11 mouse cellular contexts compared by ENCODE assay signal in the genomic region with DNA sequence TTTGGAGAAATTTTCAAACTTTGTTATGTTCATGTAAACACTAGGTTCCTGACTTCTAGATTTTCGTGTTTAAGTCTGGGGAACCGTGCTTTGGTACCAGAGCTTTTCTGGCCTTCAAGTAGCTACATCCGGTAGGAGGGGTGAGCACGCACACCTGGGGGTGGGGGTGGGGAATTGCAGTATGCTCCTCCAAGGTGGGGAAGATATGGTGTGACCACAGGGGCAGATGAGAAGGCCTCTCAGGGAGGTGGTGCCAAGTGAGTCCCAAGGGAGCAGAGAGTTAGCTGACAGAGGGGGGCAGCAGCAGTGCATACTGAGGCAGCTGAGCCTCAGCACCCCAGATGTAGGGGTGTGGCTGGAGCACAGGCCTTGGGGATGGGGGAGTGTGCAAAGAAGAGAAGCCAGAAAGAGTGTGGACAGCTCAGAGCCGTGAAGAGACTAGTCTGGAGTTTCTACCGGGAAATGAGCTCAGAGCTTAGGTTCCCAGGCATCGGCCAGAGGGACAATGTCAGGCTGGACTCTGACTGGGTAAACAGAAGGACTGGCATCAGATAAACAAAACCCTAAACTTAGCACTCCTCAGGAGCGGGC.
DNase-seq lines count a peak whose midpoint lies in the region.
"Had no signal": no experiment of that assay in that cellular context is flagged by ENCODE, and none has a peak within 500 bp of the region (broad histone marks: within the 10 kb centered on the region; RNA-seq: fewer than 3 reads in every experiment).

No protein-coding gene starts in this region.

- no peaks in the 10 kb centered on the region for H3K27me3 ChIP-seq in splenic B cell, adult 2 months (ENCODE audit: control insufficient read depth, insufficient read depth, low read length, poor library complexity, severe bottlenecking)
- H3K27me3 ChIP-seq: heart, embryonic 13.5 days; kidney, embryonic 15.5 days; neural tube, embryonic 15.5 days had no signal

- DNase-seq in heart, postnatal 10 days, result peak; percentile 23 to 35
- DNase-seq in heart, adult 18-20 months, result no peak
- DNase-seq in spleen, postnatal 36 days (ENCODE audit: low spot score in 2 of 2), result peak; percentile 4 to 5
- DNase-seq in spleen, adult 12 weeks (ENCODE audit: low spot score), result no peak
- DNase-seq in splenic B cell, adult 2 months (ENCODE audit: low read depth, low spot score), result peak; percentile 25
- no peak for DNase-seq in layer of hippocampus, postnatal 14 days (ENCODE audit: low spot score in 2 of 2)
- DNase-seq in gastrocnemius, postnatal 14 days, result no peak

- intact Hi-C loops in heart, postnatal 10 days (cut with DNase I), result no loop called here
- intact Hi-C loops in gastrocnemius, postnatal 14 days (cut with DNase I; ENCODE audit: low total_unique reads), result no loop called here

- no peaks in the 10 kb centered on the region for H3K36me3 ChIP-seq in splenic B cell, adult 2 months (ENCODE audit: control insufficient read depth, insufficient read depth, low read length, poor library complexity, severe bottlenecking)
- H3K36me3 ChIP-seq: G1E; heart, embryonic 13.5 days; kidney, embryonic 15.5 days had no signal

Comparison
In these comparisons a context has a peak if more than half of its experiments do, and no peak if none do; other contexts are left out.
1. DNase-seq: peak in heart, postnatal 10 days (2 of 2), spleen, postnatal 36 days (2 of 2) and splenic B cell, adult 2 months (single experiment); none in heart, adult 18-20 months (0 of 2), spleen, adult 12 weeks (single experiment), layer of hippocampus, postnatal 14 days (0 of 2) and gastrocnemius, postnatal 14 days (single experiment).